34 mouse cellular contexts compared by ENCODE assay signal in the genomic region with DNA sequence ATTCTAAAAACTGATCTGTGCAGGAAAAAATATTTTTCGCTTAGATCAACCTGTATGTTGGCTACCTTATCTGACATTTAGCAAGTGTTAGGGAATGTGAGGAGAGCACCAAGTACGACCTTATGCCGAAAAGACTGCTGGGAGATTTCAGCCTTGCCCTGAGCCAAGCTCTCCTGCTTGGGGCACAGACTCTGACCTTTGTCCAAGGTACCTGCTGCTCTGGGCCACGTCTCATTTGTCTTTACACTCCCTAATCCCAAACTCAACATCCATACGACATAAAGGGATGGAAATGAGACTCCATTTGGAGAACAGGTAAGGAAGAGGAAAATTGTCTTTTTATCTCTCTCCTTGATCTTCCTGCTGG.
A peak's percentile ranks its signal among the peaks of the same experiment; 100 is the strongest.
DNase-seq lines count a peak whose midpoint lies in the region; ATAC-seq and TF ChIP-seq lines count a peak whose summit lies in the region.
"Had no signal": no experiment of that assay in that cellular context is flagged by ENCODE, and none has a peak within 500 bp of the region (broad histone marks: within the 10 kb centered on the region; RNA-seq: fewer than 3 reads in every experiment).

No protein-coding gene starts in this region.

- peak; percentile 7 to 28 for DNase-seq in cerebellum, postnatal 25 days
- DNase-seq in cerebellum, adult 8-10 months, result no peak
- peak; percentile 51 for DNase-seq in kidney, adult 2 months
- DNase-seq in left cerebral cortex, postnatal 4 days, result peak; percentile 3
- DNase-seq in left cerebral cortex, postnatal 25 days (ENCODE audit: low spot score in 2 of 2), result no peak
- DNase-seq in gastrocnemius, adult 2 months, result no peak
- no peak for DNase-seq in left cerebral cortex, postnatal 10 days (ENCODE audit: extremely low spot score in 1 of 2, low spot score in 2 of 2)
- DNase-seq: adrenal gland, postnatal 10 days; forebrain, postnatal 0 days; gastrocnemius, postnatal 25 days; heart, adult 18-20 months; heart, postnatal 4 days; liver, embryonic 13.5 days; lung, adult 18-20 months; lung, postnatal 4 days; right cerebral cortex, adult 18-20 months; right cerebral cortex, postnatal 4 days; thymus, adult 18-20 months; thymus, postnatal 25 days had no signal

- no peaks in the 10 kb centered on the region for H3K36me3 ChIP-seq in kidney, adult 2 months (ENCODE audit: control insufficient read depth, insufficient read depth, low read length)
- H3K36me3 ChIP-seq in kidney, embryonic 14.5 days (ENCODE audit: control insufficient read depth, insufficient read depth, low read length), result no peaks in the 10 kb centered on the region
- H3K36me3 ChIP-seq: embryonic facial prominence, embryonic 15.5 days; forebrain, embryonic 12.5 days; heart, embryonic 12.5 days; hindbrain, embryonic 13.5 days; limb, embryonic 15.5 days; liver, embryonic 13.5 days; midbrain, embryonic 12.5 days; neural tube, embryonic 12.5 days had no signal

- ATAC-seq in kidney, embryonic 14.5 days (ENCODE audit: low FRiP score, low TSS enrichment), result no peak
- ATAC-seq: forebrain, postnatal 0 days; intestine, postnatal 0 days; lung, postnatal 0 days; Patski had no signal

- H3K27me3 ChIP-seq in kidney, adult 2 months (replicated peaks; ENCODE audit: control insufficient read depth, insufficient read depth, low read length), result no peaks in the 10 kb centered on the region
- H3K27me3 ChIP-seq in kidney, embryonic 14.5 days (ENCODE audit: control insufficient read depth, insufficient read depth, low read length), result no peaks in the 10 kb centered on the region
- H3K27me3 ChIP-seq: embryonic facial prominence, embryonic 15.5 days; forebrain, embryonic 12.5 days; hindbrain, embryonic 13.5 days; limb, embryonic 15.5 days; liver, embryonic 13.5 days; megakaryocyte, embryonic 14.5 days; midbrain, embryonic 12.5 days; neural tube, embryonic 12.5 days had no signal

- no peak for TF ChIP-seq CTCF in kidney, adult 2 months (conservative IDR thresholded peaks at IDR 0.05; ENCODE audit: insufficient read depth, insufficient read length, low read depth, low read length)
- no peak for TF ChIP-seq CTCF in gastrocnemius, adult 2 months (IDR thresholded peaks at IDR 0.05)

- no peaks in the 10 kb centered on the region for H3K9me3 ChIP-seq in kidney, embryonic 14.5 days (ENCODE audit: control insufficient read depth, low read length)
- H3K9me3 ChIP-seq: embryonic facial prominence, embryonic 15.5 days; forebrain, embryonic 12.5 days; heart, embryonic 12.5 days; hindbrain, embryonic 13.5 days; limb, embryonic 15.5 days; liver, embryonic 13.5 days; megakaryocyte, embryonic 14.5 days; midbrain, embryonic 12.5 days; neural tube, embryonic 12.5 days had no signal

- no peaks in the 10 kb centered on the region for H3K4me1 ChIP-seq in kidney, adult 2 months (ENCODE audit: control insufficient read depth, insufficient read depth, low read length)
- no peaks in the 10 kb centered on the region for H3K4me1 ChIP-seq in kidney, embryonic 14.5 days (ENCODE audit: control insufficient read depth, insufficient read depth, low read length)
- H3K4me1 ChIP-seq: embryonic facial prominence, embryonic 15.5 days; forebrain, embryonic 12.5 days; heart, embryonic 12.5 days; hindbrain, embryonic 13.5 days; liver, embryonic 13.5 days; megakaryocyte, embryonic 14.5 days; midbrain, embryonic 12.5 days had no signal

- H3K27ac ChIP-seq in kidney, adult 2 months (ENCODE audit: insufficient read depth, low read depth, low read length), result no peak overlapping the region
- H3K27ac ChIP-seq in kidney, embryonic 14.5 days (ENCODE audit: low read depth, low read length), result no peak overlapping the region
- H3K27ac ChIP-seq in gastrocnemius, adult 2 months, result no peak overlapping the region
- H3K27ac ChIP-seq: embryonic facial prominence, embryonic 15.5 days; forebrain, embryonic 12.5 days; hindbrain, embryonic 13.5 days; layer of hippocampus, adult 2 months; limb, embryonic 15.5 days; liver, embryonic 13.5 days; midbrain, embryonic 12.5 days; neural tube, embryonic 12.5 days; stomach, postnatal 0 days had no signal

- TF ChIP-seq POLR2A in kidney, adult 2 months (IDR thresholded peaks at IDR 0.05; ENCODE audit: low read depth, low read length), result no peak

- no peak overlapping the region for H3K4me2 ChIP-seq in kidney, embryonic 14.5 days (replicated peaks; ENCODE audit: low read depth, low read length)
- H3K4me2 ChIP-seq: forebrain, embryonic 12.5 days; hindbrain, embryonic 13.5 days; liver, embryonic 13.5 days; midbrain, embryonic 12.5 days; neural tube, embryonic 12.5 days had no signal

- intact Hi-C loops in left cerebral cortex, postnatal 4 days (cut with DNase I), result no loop called here
- intact Hi-C loops in left cerebral cortex, postnatal 25 days (cut with DNase I), result no loop called here
- intact Hi-C loops in gastrocnemius, adult 2 months (cut with DNase I), result no loop called here
- intact Hi-C loops in left cerebral cortex, postnatal 10 days (cut with DNase I), result no loop called here

- H3K4me3 ChIP-seq in kidney, adult 2 months (ENCODE audit: insufficient read depth, low read depth, low read length), result no peak overlapping the region
- H3K4me3 ChIP-seq in kidney, embryonic 14.5 days (ENCODE audit: low read length), result no peak overlapping the region
- no peak overlapping the region for H3K4me3 ChIP-seq in gastrocnemius, adult 2 months
- H3K4me3 ChIP-seq: embryonic facial prominence, embryonic 15.5 days; forebrain, embryonic 12.5 days; heart, embryonic 12.5 days; hindbrain, embryonic 13.5 days; layer of hippocampus, adult 2 months; liver, embryonic 13.5 days; megakaryocyte, embryonic 14.5 days; midbrain, embryonic 12.5 days; myocyte; neural tube, embryonic 12.5 days had no signal

- H3K9ac ChIP-seq in kidney, embryonic 14.5 days (ENCODE audit: low read depth, low read length), result no peak overlapping the region
- H3K9ac ChIP-seq: embryonic facial prominence, embryonic 15.5 days; forebrain, embryonic 12.5 days; forebrain, postnatal 0 days; heart, embryonic 12.5 days; hindbrain, embryonic 13.5 days; limb, embryonic 15.5 days; liver, embryonic 13.5 days; midbrain, embryonic 12.5 days; neural tube, embryonic 12.5 days had no signal

- 39% methylated on average over 5 of the region's 5 CpGs for WGBS in kidney, adult 2 months
- WGBS in kidney, embryonic 14.5 days, result 54% methylated on average over 5 of the region's 5 CpGs

Comparison
In these comparisons a context has a peak if more than half of its experiments do, and no peak if none do; other contexts are left out.
1. DNase-seq: peak in cerebellum, postnatal 25 days (2 of 2), kidney, adult 2 months (single experiment) and left cerebral cortex, postnatal 4 days (single experiment); none in cerebellum, adult 8-10 months (single experiment), left cerebral cortex, postnatal 25 days (0 of 2), gastrocnemius, adult 2 months (single experiment) and left cerebral cortex, postnatal 10 days (0 of 2).